Mouse (Mus musculus): ENCODE measurements around the gene Olfr97. TPM values are rescaled to one million over a fixed set of nuclear protein-coding genes. Genes with fewer than 3 reads are reported as not detected.

Olfr97 gene
- polyA plus RNA-seq, 1 experiment from 2014 or later: not detected

Other genes with a start within 250 kb of the Olfr97 start
- gene H2-M5, start 247.8 kb downstream of the Olfr97 start, polyA plus RNA-seq (2015; fragmentation: Nextera tagmentation; extraction: Ambion mirVana): 0.33 and 0.38 TPM in 2 replicates
- gene Zfp57, start 236.2 kb downstream of the Olfr97 start, polyA plus RNA-seq (2015; fragmentation: Nextera tagmentation; extraction: Ambion mirVana): 70.1 and 73.4 TPM in 2 replicates
- 0.11 TPM in 1 of 2 replicates, not detected in the other for gene Mog, start 213.9 kb downstream of the Olfr97 start, polyA plus RNA-seq (2015; fragmentation: Nextera tagmentation; extraction: Ambion mirVana)
- 5.6 and 7.3 TPM in 2 replicates for gene Gabbr1, start 191.4 kb downstream of the Olfr97 start, polyA plus RNA-seq (2015; fragmentation: Nextera tagmentation; extraction: Ambion mirVana)
- not detected in 2 replicates for gene Olfr90, start 148.8 kb downstream of the Olfr97 start, polyA plus RNA-seq (2015; fragmentation: Nextera tagmentation; extraction: Ambion mirVana)
- gene Olfr91, start 139.1 kb downstream of the Olfr97 start, polyA plus RNA-seq (2015; fragmentation: Nextera tagmentation; extraction: Ambion mirVana): not detected in 2 replicates
- gene Olfr92, start 117.2 kb downstream of the Olfr97 start, polyA plus RNA-seq (2015; fragmentation: Nextera tagmentation; extraction: Ambion mirVana): not detected in 2 replicates
- gene Olfr93, start 75.8 kb downstream of the Olfr97 start, polyA plus RNA-seq (2015; fragmentation: Nextera tagmentation; extraction: Ambion mirVana): not detected in 2 replicates
- 0.28 and 1.1 TPM in 2 replicates for gene Ubd, start 43.4 kb downstream of the Olfr97 start, polyA plus RNA-seq (2015; fragmentation: Nextera tagmentation; extraction: Ambion mirVana)
- gene Olfr94, start 36.3 kb downstream of the Olfr97 start, polyA plus RNA-seq (2015; fragmentation: Nextera tagmentation; extraction: Ambion mirVana): not detected in 2 replicates
- not detected in 2 replicates for gene Olfr95, start 24.2 kb downstream of the Olfr97 start, polyA plus RNA-seq (2015; fragmentation: Nextera tagmentation; extraction: Ambion mirVana)
- gene Olfr96, start 17.2 kb downstream of the Olfr97 start, polyA plus RNA-seq (2015; fragmentation: Nextera tagmentation; extraction: Ambion mirVana): not detected in 2 replicates
- gene Olfr98, start 26.4 kb upstream of the Olfr97 start, polyA plus RNA-seq (2015; fragmentation: Nextera tagmentation; extraction: Ambion mirVana): not detected in 2 replicates
- 2.3 and 3.1 TPM in 2 replicates for gene H2-M3, start 32.9 kb upstream of the Olfr97 start, polyA plus RNA-seq (2015; fragmentation: Nextera tagmentation; extraction: Ambion mirVana)
- not detected in 2 replicates for gene Olfr99, start 46.1 kb upstream of the Olfr97 start, polyA plus RNA-seq (2015; fragmentation: Nextera tagmentation; extraction: Ambion mirVana)
- not detected in 2 replicates for gene Olfr101, start 67.0 kb upstream of the Olfr97 start, polyA plus RNA-seq (2015; fragmentation: Nextera tagmentation; extraction: Ambion mirVana)
- not detected in 2 replicates for gene Olfr102, start 79.7 kb upstream of the Olfr97 start, polyA plus RNA-seq (2015; fragmentation: Nextera tagmentation; extraction: Ambion mirVana)
- not detected in 2 replicates for gene Olfr103, start 102.4 kb upstream of the Olfr97 start, polyA plus RNA-seq (2015; fragmentation: Nextera tagmentation; extraction: Ambion mirVana)
- gene Olfr104-ps, start 122.3 kb upstream of the Olfr97 start, polyA plus RNA-seq (2015; fragmentation: Nextera tagmentation; extraction: Ambion mirVana): not detected in 2 replicates
- gene Olfr105-ps, start 141.7 kb upstream of the Olfr97 start, polyA plus RNA-seq (2015; fragmentation: Nextera tagmentation; extraction: Ambion mirVana): not detected in 2 replicates
- not detected in 2 replicates for gene Olfr106-ps, start 153.1 kb upstream of the Olfr97 start, polyA plus RNA-seq (2015; fragmentation: Nextera tagmentation; extraction: Ambion mirVana)
- not detected in 2 replicates for gene Olfr107, start 161.9 kb upstream of the Olfr97 start, polyA plus RNA-seq (2015; fragmentation: Nextera tagmentation; extraction: Ambion mirVana)
- gene Olfr108, start 208.2 kb upstream of the Olfr97 start, polyA plus RNA-seq (2015; fragmentation: Nextera tagmentation; extraction: Ambion mirVana): not detected in 2 replicates
- not detected in 2 replicates for gene Olfr109, start 221.6 kb upstream of the Olfr97 start, polyA plus RNA-seq (2015; fragmentation: Nextera tagmentation; extraction: Ambion mirVana)
- gene H2-M2, start 246.2 kb upstream of the Olfr97 start, polyA plus RNA-seq (2015; fragmentation: Nextera tagmentation; extraction: Ambion mirVana): not detected in 2 replicates